In genomic region chr2:27593338-27593737, GRCm38 (mm10) we compare ENCODE assay signal across 8 mouse cellular contexts.
DNase-seq lines count a peak whose midpoint lies in the region; ATAC-seq and TF ChIP-seq lines count a peak whose summit lies in the region.

No protein-coding gene starts in this region.

- H3K9me3 ChIP-seq in liver, embryonic 14.5 days (ENCODE audit: control insufficient read depth, low read length): no peaks in the 10 kb centered on the region

- H3K79me3 ChIP-seq in C2C12 (ENCODE audit: low read depth): no peaks in the 10 kb centered on the region

- H3K36me3 ChIP-seq in C2C12 (ENCODE audit: control insufficient read depth, insufficient read depth): no peaks in the 10 kb centered on the region
- H3K36me3 ChIP-seq in liver, embryonic 14.5 days (replicated peaks; ENCODE audit: control insufficient read depth, insufficient read depth, low read depth): no peaks in the 10 kb centered on the region

- TF ChIP-seq CTCF in C2C12 (IDR thresholded peaks at IDR 0.05; ENCODE audit: control insufficient read depth, insufficient read depth, insufficient read length): no peak
- TF ChIP-seq CTCF in bone marrow, adult 2 months (IDR thresholded peaks at IDR 0.05; ENCODE audit: control insufficient read depth, insufficient read depth, low read length): no peak
- no peak for TF ChIP-seq CTCF in liver, embryonic 14.5 days (IDR thresholded peaks at IDR 0.05; ENCODE audit: low read depth)

- H3ac ChIP-seq in C2C12 (ENCODE audit: control insufficient read depth, insufficient read length, low read depth): no peak overlapping the region

- no peak overlapping the region for H3K4me2 ChIP-seq in liver, embryonic 14.5 days (ENCODE audit: low read depth)

- H3K9ac ChIP-seq in liver, embryonic 14.5 days (replicated peaks): no peak overlapping the region

- H3K4me1 ChIP-seq in bone marrow, adult 2 months (ENCODE audit: control insufficient read depth, insufficient read depth, low read length): peaks cover 6% of the 10 kb centered on the region; the same call in 1 of the 2 replicates
- H3K4me1 ChIP-seq in liver, embryonic 14.5 days (replicated peaks; ENCODE audit: control insufficient read depth in 2 of 2, insufficient read depth in 2 of 2, low read length in 1 of 2): peaks cover 0 to 3% of the 10 kb centered on the region in 2 experiments; a peak in 2 of 4 replicates

- H3K27ac ChIP-seq in bone marrow, adult 2 months (ENCODE audit: control insufficient read depth, insufficient read depth, low read depth, low read length, poor library complexity): peak overlapping the region; percentile 53
- no peak overlapping the region for H3K27ac ChIP-seq in liver, embryonic 14.5 days

- peak; percentile 70 to 71 for DNase-seq in heart, postnatal 14 days
- DNase-seq in liver, embryonic 14.5 days (ENCODE audit: low read depth in 3 of 3, low spot score in 3 of 3): peak in 2 of 3 experiments; percentile 19 to 20
- DNase-seq in testis, postnatal 10 days (ENCODE audit: low spot score): peak; percentile 48
- no peak for DNase-seq in left cerebral cortex, postnatal 36 days (ENCODE audit: low spot score in 2 of 2)
- DNase-seq in right cerebral cortex, postnatal 4 days: no peak
- no peak for DNase-seq in cerebellum, postnatal 25 days

- no peak for TF ChIP-seq EP300 in liver, embryonic 14.5 days (IDR thresholded peaks at IDR 0.05; ENCODE audit: low read depth)

- no peak for TF ChIP-seq POLR2A in bone marrow, adult 2 months (IDR thresholded peaks at IDR 0.05; ENCODE audit: borderline replicate concordance, control insufficient read depth, low read depth, low read length)

- no peak overlapping the region for H3K4me3 ChIP-seq in C2C12 (ENCODE audit: insufficient read depth, poor library complexity, severe bottlenecking)
- no peak overlapping the region for H3K4me3 ChIP-seq in bone marrow, adult 2 months (replicated peaks; ENCODE audit: control insufficient read depth, low read depth, low read length)
- no peak overlapping the region for H3K4me3 ChIP-seq in liver, embryonic 14.5 days (ENCODE audit: insufficient read depth in 1 of 2, low read depth in 2 of 2, low read length in 2 of 2)

- intact Hi-C loops in heart, postnatal 14 days (cut with DNase I): no loop called here
- intact Hi-C loops in left cerebral cortex, postnatal 36 days (cut with DNase I): no loop called here

- H3K79me2 ChIP-seq in C2C12 (ENCODE audit: control insufficient read depth, insufficient read depth): no peaks in the 10 kb centered on the region

- peaks cover 43% of the 10 kb centered on the region for H3K27me3 ChIP-seq in C2C12 (ENCODE audit: control insufficient read depth, insufficient read depth, insufficient read length)
- H3K27me3 ChIP-seq in liver, embryonic 14.5 days (ENCODE audit: control insufficient read depth, insufficient read depth, low read length): no peaks in the 10 kb centered on the region

- ATAC-seq in liver, embryonic 14.5 days (ENCODE audit: insufficient read depth): no peak

- WGBS in bone marrow, adult 2 months: 47% methylated on average over 10 of the region's 10 CpGs
- WGBS in liver, embryonic 14.5 days (ENCODE audit: insufficient replicate concordance): 48% methylated on average over 10 of the region's 10 CpGs

TF ChIP-seq in C2C12, 6 proteins besides CTCF, POLR2A, EP300 and RAD21:
- peak; percentile 35 for TF ChIP-seq CEBPB (IDR thresholded peaks at IDR 0.05; ENCODE audit: low read depth)
- no peak for TF ChIP-seq MYOG (IDR thresholded peaks at IDR 0.05; ENCODE audit: control insufficient read depth, extremely low read depth, insufficient read length)

Comparison
In these comparisons a context has a peak if more than half of its experiments do, and no peak if none do; other contexts are left out.
1. DNase-seq: peak in heart, postnatal 14 days (2 of 2), liver, embryonic 14.5 days (2 of 3) and testis, postnatal 10 days (single experiment); none in left cerebral cortex, postnatal 36 days (0 of 2), right cerebral cortex, postnatal 4 days (single experiment) and cerebellum, postnatal 25 days (0 of 2).